Mouse (Mus musculus) forebrain, postnatal 0 days (tissue): ENCODE data around the gene Zfp661. TPM values are rescaled to one million over a fixed set of nuclear protein-coding genes. Genes with fewer than 3 reads are reported as not detected.
"Not testable (repeated sequence)": the region's sequence is repeated elsewhere in the genome, so short reads cannot be mapped to it uniquely, and the experiment has no call there.

Source experiments
- ATAC-seq: fragments of 200-750 bp; cut with Nextera tagmentation; 2 replicates; pipeline ENCODE4 v1.8.0; 2017; ENCODE audit warnings: mild to moderate bottlenecking, moderate library complexity
- DNase-seq: peaks from one replicate; pipeline ENCODE4 v3.0.0-alpha.2; 2015
- H3K27ac ChIP-seq: fragments of 300-500 bp; sonication (generic); 2 replicates; pipeline ENCODE4 v1.5.1; 2014; ENCODE audit warnings: low read depth, mild to moderate bottlenecking, antibody characterized with exemption, low read length, moderate library complexity, mixed read lengths
- H3K27me3 ChIP-seq: fragments of 300-500 bp; sonication (generic); 2 replicates; pipeline ENCODE4 v1.6.1; 2014; ENCODE audit warnings: mild to moderate bottlenecking, low read length, mixed read lengths; ENCODE audit not compliant: insufficient read depth
- H3K36me3 ChIP-seq: fragments of 300-500 bp; sonication (generic); 2 replicates; pipeline ENCODE4 v1.6.1; 2014; ENCODE audit warnings: mild to moderate bottlenecking, moderate library complexity; ENCODE audit not compliant: insufficient read depth
- H3K4me1 ChIP-seq: fragments of 300-500 bp; sonication (generic); 2 replicates; pipeline ENCODE4 v1.6.1; 2014; ENCODE audit warnings: antibody characterized with exemption; ENCODE audit not compliant: insufficient read depth
- H3K4me2 ChIP-seq: fragments of 300-500 bp; sonication (generic); 2 replicates; pipeline ENCODE4 v1.6.1; 2014; ENCODE audit warnings: low read depth, mild to moderate bottlenecking, moderate library complexity
- H3K4me3 ChIP-seq: fragments of 300-500 bp; sonication (generic); 2 replicates; pipeline ENCODE4 v1.5.1; 2014; ENCODE audit warnings: low read depth, low read length, mixed read lengths
- H3K9ac ChIP-seq: fragments of 300-500 bp; sonication (generic); 2 replicates; pipeline ENCODE4 v1.6.1; 2014; ENCODE audit warnings: mild to moderate bottlenecking
- H3K9me3 ChIP-seq: fragments of 300-500 bp; sonication (generic); 2 replicates; pipeline ENCODE4 v1.6.1; 2016; ENCODE audit warnings: low read length
- CTCF ChIP-seq: sonication (generic); IDR thresholded peaks from 2 replicates; pipeline ENCODE4 v1.5.1; 2016; ENCODE audit warnings: antibody characterized with exemption, control low read depth, low read depth
- WGBS: fragments of 180-500 bp; shearing (Covaris S2); extraction: QIAGEN DNeasy Blood & Tissue Kit; methylation state at CpG from one replicate; pipeline ENCODE4 v1.1.7; 2014; 5-methylcytosine and 5-hydroxymethylcytosine counted together
- polyA plus RNA-seq: library from polyadenylated mRNA; unstranded; fragments of >200 nt; fragmentation: Nextera tagmentation; extraction: Ambion mirVana; gene quantifications from 2 replicates; pipeline ENCODE4 v1.2.1, GENCODE M21; 2015
- total RNA-seq: library from RNA; depleted of rRNA; stranded (reverse); fragments of >200 nt; gene quantifications from 2 replicates; pipeline ENCODE4 v1.2.3, GENCODE M21; 2014

The Zfp661 gene
- total and polyA plus RNA-seq, 2 experiments from 2014 or later, result 5.0 to 7.4 TPM

GRCm38 (mm10) chr2:127622065-127622464 lies 35.2 kb upstream of the Zfp661 start:
- no peak overlapping the region for H3K27ac ChIP-seq
- 39% methylated on average over 3 of the region's 3 CpGs for WGBS
- H3K4me3 ChIP-seq, result no peak overlapping the region
- H3K4me1 ChIP-seq, result no peaks in the 10 kb centered on the region
- no peak overlapping the region for H3K4me2 ChIP-seq
- DNase-seq, result no peak
- no peak for ATAC-seq
- no peaks in the 10 kb centered on the region for H3K36me3 ChIP-seq
- no peak overlapping the region for H3K9ac ChIP-seq
- no peaks in the 10 kb centered on the region for H3K9me3 ChIP-seq
- no peak for TF ChIP-seq CTCF
- H3K27me3 ChIP-seq, result no peaks in the 10 kb centered on the region

GRCm38 (mm10) chr2:127619311-127619710 lies 32.4 kb upstream of the Zfp661 start:
- no peaks in the 10 kb centered on the region for H3K4me1 ChIP-seq
- no peaks in the 10 kb centered on the region for H3K27me3 ChIP-seq
- H3K4me3 ChIP-seq, result no peak overlapping the region
- no peaks in the 10 kb centered on the region for H3K36me3 ChIP-seq
- H3K9me3 ChIP-seq, result no peaks in the 10 kb centered on the region
- no peak overlapping the region for H3K9ac ChIP-seq
- ATAC-seq (no peak), DNase-seq (no peak)
- TF ChIP-seq CTCF, result no peak
- H3K27ac ChIP-seq, result no peak overlapping the region
- WGBS, result 71% methylated on average over 3 of the region's 3 CpGs
- H3K4me2 ChIP-seq, result no peak overlapping the region

- Histone ChIP-seq H3K27ac (no peak overlapping the region), H3K4me1 (no peaks in the 10 kb centered on the region), H3K9me3 (no peaks in the 10 kb centered on the region), H3K4me2 (no peak overlapping the region), H3K9ac (no peak overlapping the region), H3K4me3 (no peak overlapping the region), H3K27me3 (no peaks in the 10 kb centered on the region), H3K36me3 (no peaks in the 10 kb centered on the region)
- no peak for TF ChIP-seq CTCF
- 94% methylated on average over 4 of the region's 4 CpGs for WGBS
- ATAC-seq (no peak), DNase-seq (no peak)
Measured at GRCm38 (mm10) chr2:127612288-127612687, 25.4 kb upstream of the Zfp661 start.

GRCm38 (mm10) chr2:127611386-127611785 lies 24.5 kb upstream of the Zfp661 start:
- Histone ChIP-seq H3K9me3 (no peaks in the 10 kb centered on the region), H3K9ac (no peak overlapping the region), H3K27ac (no peak overlapping the region), H3K36me3 (no peaks in the 10 kb centered on the region), H3K27me3 (no peaks in the 10 kb centered on the region), H3K4me2 (no peak overlapping the region), H3K4me1 (no peaks in the 10 kb centered on the region), H3K4me3 (no peak overlapping the region)
- no peak for TF ChIP-seq CTCF
- ATAC-seq, result no peak
- DNase-seq, result no peak
- 88% methylated on average over 4 of the region's 4 CpGs for WGBS

GRCm38 (mm10) chr2:127608986-127609385 lies 22.1 kb upstream of the Zfp661 start:
- 11% methylated on average over 5 of the region's 5 CpGs for WGBS
- DNase-seq (no peak), ATAC-seq (no peak)
- Histone ChIP-seq H3K27ac (no peak overlapping the region), H3K9me3 (no peaks in the 10 kb centered on the region), H3K4me1 (no peaks in the 10 kb centered on the region), H3K4me3 (no peak overlapping the region), H3K27me3 (no peaks in the 10 kb centered on the region), H3K4me2 (no peak overlapping the region), H3K9ac (no peak overlapping the region), H3K36me3 (peaks cover 20% of the 10 kb centered on the region)
- no peak for TF ChIP-seq CTCF

GRCm38 (mm10) chr2:127608234-127608633 lies 21.3 kb upstream of the Zfp661 start:
- TF ChIP-seq CTCF, result peak; percentile 70
- Histone ChIP-seq H3K4me2 (no peak overlapping the region), H3K27me3 (no peaks in the 10 kb centered on the region), H3K27ac (no peak overlapping the region), H3K4me1 (no peaks in the 10 kb centered on the region), H3K36me3 (peaks cover 24% of the 10 kb centered on the region), H3K4me3 (no peak overlapping the region), H3K9me3 (no peaks in the 10 kb centered on the region), H3K9ac (no peak overlapping the region)
- peak; percentile 73 for ATAC-seq
- 46% methylated on average over 3 of the region's 3 CpGs for WGBS
- peak; percentile 75 for DNase-seq

GRCm38 (mm10) chr2:127605203-127605602 lies 18.3 kb upstream of the Zfp661 start:
- ATAC-seq (no peak), DNase-seq (no peak)
- no peaks in the 10 kb centered on the region for H3K4me1 ChIP-seq
- no peak for TF ChIP-seq CTCF
- no peaks in the 10 kb centered on the region for H3K27me3 ChIP-seq
- H3K9me3 ChIP-seq, result no peaks in the 10 kb centered on the region
- WGBS, result 88% methylated on average over 3 of the region's 3 CpGs
- no peak overlapping the region for H3K4me2 ChIP-seq
- no peak overlapping the region for H3K27ac ChIP-seq
- peaks cover 52% of the 10 kb centered on the region for H3K36me3 ChIP-seq
- no peak overlapping the region for H3K9ac ChIP-seq
- no peak overlapping the region for H3K4me3 ChIP-seq

- WGBS, result 96% methylated on average over 6 of the region's 8 CpGs
- H3K4me2 ChIP-seq, H3K4me3 ChIP-seq, H3K4me1 ChIP-seq, H3K9ac ChIP-seq, DNase-seq, H3K27me3 ChIP-seq, H3K27ac ChIP-seq, ATAC-seq, H3K9me3 ChIP-seq: not testable (repeated sequence)
- peaks cover 69% of the 10 kb centered on the region for H3K36me3 ChIP-seq
Measured at GRCm38 (mm10) chr2:127603383-127603782, 16.5 kb upstream of the Zfp661 start.
